Mouse (Mus musculus) liver, adult (tissue): ENCODE data around the gene Dhrs3.

Source experiments
- GATA4 ChIP-seq: IDR thresholded peaks from 2 replicates; pipeline ENCODE4 v1.6.1; 2014; ENCODE audit warnings: mild to moderate bottlenecking, low read length; ENCODE audit not compliant: insufficient replicate concordance

The Dhrs3 gene

GRCm38 (mm10) chr4:144972948-144973720 is 80.5 kb downstream of the Dhrs3 start:
- TF ChIP-seq GATA4 = no peak

GRCm38 (mm10) chr4:144974458-144974857 is 81.8 kb downstream of the Dhrs3 start:
- no peak for TF ChIP-seq GATA4

- TF ChIP-seq GATA4 = no peak
These were observed 82.9 kb downstream of the Dhrs3 start for GRCm38 (mm10) chr4:144975505-144975904.

- peak; percentile 93 for TF ChIP-seq GATA4
These were observed 84.4 kb downstream of the Dhrs3 start for GRCm38 (mm10) chr4:144977057-144977456.
